8 mouse cellular contexts compared by ENCODE assay signal in genomic region chr11:78832816-78833314, GRCm38 (mm10). TPM values are rescaled to one million over a fixed set of nuclear protein-coding genes. Genes with fewer than 3 reads are reported as not detected.
DNase-seq lines count a peak whose midpoint lies in the region; ATAC-seq lines count a peak whose summit lies in the region.

No protein-coding gene starts in this region.

- H3K36me3 ChIP-seq in liver, embryonic 13.5 days = no peaks in the 10 kb centered on the region
- H3K36me3 ChIP-seq in stomach, embryonic 14.5 days (ENCODE audit: control insufficient read depth, insufficient read depth, low read length) = no peaks in the 10 kb centered on the region
- H3K36me3 ChIP-seq in hindbrain, embryonic 11.5 days (ENCODE audit: control insufficient read depth, insufficient read depth, low read length) = no peaks in the 10 kb centered on the region

- intact Hi-C loops in heart, postnatal 10 days (cut with DNase I) = no loop called here

- peaks cover 85% of the 10 kb centered on the region for H3K4me1 ChIP-seq in liver, embryonic 13.5 days (replicated peaks)
- H3K4me1 ChIP-seq in stomach, embryonic 14.5 days (ENCODE audit: control insufficient read depth, insufficient read depth, low read length) = 0 out of 2 replicates have a peak, but pooled peaks cover 3% of the 10 kb centered on the region
- no peaks in the 10 kb centered on the region; the same call in 1 of the 2 replicates for H3K4me1 ChIP-seq in hindbrain, embryonic 11.5 days (replicated peaks; ENCODE audit: control insufficient read depth, insufficient read depth, low read length)

- peak overlapping the region; percentile 68 for H3K4me2 ChIP-seq in liver, embryonic 13.5 days
- H3K4me2 ChIP-seq in stomach, embryonic 14.5 days (replicated peaks; ENCODE audit: low read depth, low read length) = no peak overlapping the region
- no peak overlapping the region for H3K4me2 ChIP-seq in hindbrain, embryonic 11.5 days (replicated peaks; ENCODE audit: low read depth, low read length)

- peak overlapping the region; percentile 57 for H3K9ac ChIP-seq in liver, embryonic 13.5 days
- no peak overlapping the region for H3K9ac ChIP-seq in stomach, embryonic 14.5 days (replicated peaks; ENCODE audit: low read depth, low read length)
- no peak overlapping the region for H3K9ac ChIP-seq in hindbrain, embryonic 11.5 days (ENCODE audit: low read depth, low read length)

- peak; percentile 95 for ATAC-seq in liver, embryonic 13.5 days (ENCODE audit: low read depth)
- ATAC-seq in stomach, embryonic 14.5 days (ENCODE audit: insufficient number of reproducible peaks, insufficient read depth, low FRiP score, low read depth) = peak; percentile 47; the same call in 1 of the 2 replicates
- ATAC-seq in hindbrain, embryonic 11.5 days (ENCODE audit: low FRiP score) = no peak

- peak; percentile 38 for DNase-seq in right cerebral cortex, postnatal 14 days
- DNase-seq in right cerebral cortex, postnatal 36 days (ENCODE audit: low spot score in 2 of 2) = no peak
- DNase-seq in c-Kit-positive CD71-positive TER-119-negative erythroid progenitor cells, embryonic 14.5 days (ENCODE audit: low read depth) = peak; percentile 89
- DNase-seq in heart, postnatal 10 days = peak; percentile 71 to 79
- peak; percentile 88 for DNase-seq in liver, embryonic 13.5 days
- no peak for DNase-seq in embryo, embryonic 10.5 days (ENCODE audit: low spot score)
- DNase-seq in hindbrain, embryonic 11.5 days (ENCODE audit: low spot score) = no peak

- no peaks in the 10 kb centered on the region for H3K9me3 ChIP-seq in liver, embryonic 13.5 days (replicated peaks)
- H3K9me3 ChIP-seq in stomach, embryonic 14.5 days (ENCODE audit: control insufficient read depth, low read depth, low read length) = no peaks in the 10 kb centered on the region
- H3K9me3 ChIP-seq in hindbrain, embryonic 11.5 days (ENCODE audit: control insufficient read depth, low read length) = no peaks in the 10 kb centered on the region

- no peaks in the 10 kb centered on the region for H3K27me3 ChIP-seq in liver, embryonic 13.5 days
- H3K27me3 ChIP-seq in stomach, embryonic 14.5 days (ENCODE audit: control insufficient read depth, insufficient read depth, low read length) = no peaks in the 10 kb centered on the region
- no peaks in the 10 kb centered on the region for H3K27me3 ChIP-seq in hindbrain, embryonic 11.5 days (ENCODE audit: control insufficient read depth, insufficient read depth, low read length)

- H3K27ac ChIP-seq in liver, embryonic 13.5 days = peak overlapping the region; percentile 98
- no peak overlapping the region for H3K27ac ChIP-seq in stomach, embryonic 14.5 days (ENCODE audit: low read length)
- H3K27ac ChIP-seq in hindbrain, embryonic 11.5 days (ENCODE audit: low read depth, low read length) = no peak overlapping the region

- H3K4me3 ChIP-seq in liver, embryonic 13.5 days (replicated peaks) = peak overlapping the region; percentile 36
- no peak overlapping the region for H3K4me3 ChIP-seq in stomach, embryonic 14.5 days (ENCODE audit: low read depth, low read length)
- H3K4me3 ChIP-seq in hindbrain, embryonic 11.5 days (ENCODE audit: low read depth, low read length) = no peak overlapping the region

- WGBS in liver, embryonic 13.5 days (ENCODE audit: insufficient replicate concordance) = 4% methylated on average over 13 of the region's 13 CpGs
- 50% methylated on average over 13 of the region's 13 CpGs for WGBS in stomach, embryonic 14.5 days
- WGBS in hindbrain, embryonic 11.5 days = 70% methylated on average over 13 of the region's 13 CpGs

RNA-seq across cellular contexts. Expression of gene Lyrm9, which starts 6.5 kb away (rescaled TPM):
- total RNA-seq in heart, postnatal 10 days (2021) = 10 to 100 TPM; 28.3 to 34.3 TPM
- polyA plus RNA-seq in liver, embryonic 13.5 days (2015; fragmentation: Nextera tagmentation; extraction: Ambion mirVana) = 21.4 and 21.7 TPM in 2 replicates
- polyA plus RNA-seq in stomach, embryonic 14.5 days (2014; fragmentation: Nextera tagmentation; extraction: Ambion mirVana) = 9.7 and 11.9 TPM in 2 replicates
- 16.6 and 19.8 TPM in 2 replicates for polyA plus RNA-seq in hindbrain, embryonic 11.5 days (2014; fragmentation: Nextera tagmentation; extraction: Ambion mirVana)

Comparison
In these comparisons a context has a peak if more than half of its experiments do, and no peak if none do; other contexts are left out.
1. DNase-seq: peak in right cerebral cortex, postnatal 14 days (single experiment), c-Kit-positive CD71-positive TER-119-negative erythroid progenitor cells, embryonic 14.5 days (single experiment), heart, postnatal 10 days (2 of 2) and liver, embryonic 13.5 days (single experiment); none in right cerebral cortex, postnatal 36 days (0 of 2), embryo, embryonic 10.5 days (single experiment) and hindbrain, embryonic 11.5 days (single experiment).